Mouse (Mus musculus) fat pad, adult 2 months (tissue): Measurements from ENCODE around the gene Fam221b.

Experiments
- DNase-seq: peaks from one replicate; pipeline ENCODE4 v3.0.0-alpha.2; 2011; ENCODE audit warnings: low read depth, low spot score; ENCODE audit errors: extremely low read depth

Gene Fam221b

GRCm38 (mm10) chr4:43620146-43620778, 48.7 kb downstream of the Fam221b start:
- no peak for DNase-seq

GRCm38 (mm10) chr4:43613060-43613730, 55.8 kb downstream of the Fam221b start:
- DNase-seq = no peak

- no peak for DNase-seq
Measured at GRCm38 (mm10) chr4:43612534-43612933, 56.4 kb downstream of the Fam221b start.
